Mouse (Mus musculus) yolk sac, embryonic 10.5 days (tissue): ENCODE results near the gene Gnpat.

ENCODE experiments used
- DNase-seq: peaks from one replicate; pipeline ENCODE4 v3.0.0-alpha.2; 2017; ENCODE audit warnings: low spot score

Gene Gnpat

GRCm38 (mm10) chr8:124862321-124863162 lies at the start of gene Gnpat, which contains the start of gene 2810004N23Rik:
Gene Gnpat (plus strand): TSS chr8:124863033.
Gene 2810004N23Rik (minus strand): TSS chr8:124863120.
- DNase-seq, result peak; percentile 94

GRCm38 (mm10) chr8:124813326-124813725 lies 49.5 kb upstream of the Gnpat start:
- no peak for DNase-seq

- no peak for DNase-seq
Observed at GRCm38 (mm10) chr8:124815870-124816269, 47.0 kb upstream of the Gnpat start.

GRCm38 (mm10) chr8:124816866-124817265 lies 46.0 kb upstream of the Gnpat start:
- DNase-seq, result no peak

- DNase-seq, result no peak
Observed at GRCm38 (mm10) chr8:124817361-124817760, 45.5 kb upstream of the Gnpat start.

- DNase-seq, result no peak
Observed at GRCm38 (mm10) chr8:124819612-124820115, 43.2 kb upstream of the Gnpat start.

GRCm38 (mm10) chr8:124820125-124820524 lies 42.7 kb upstream of the Gnpat start:
- peak; percentile 42 for DNase-seq

- no peak for DNase-seq
Observed at GRCm38 (mm10) chr8:124823497-124823896, 39.3 kb upstream of the Gnpat start.

GRCm38 (mm10) chr8:124826658-124827057 lies 36.2 kb upstream of the Gnpat start:
- no peak for DNase-seq

GRCm38 (mm10) chr8:124827387-124827786 lies 35.4 kb upstream of the Gnpat start:
- peak; percentile 50 for DNase-seq

- DNase-seq, result no peak
Observed at GRCm38 (mm10) chr8:124828561-124829240, 34.1 kb upstream of the Gnpat start.

GRCm38 (mm10) chr8:124830050-124830449 lies 32.8 kb upstream of the Gnpat start:
- DNase-seq, result no peak

GRCm38 (mm10) chr8:124831531-124831930 lies 31.3 kb upstream of the Gnpat start:
- no peak for DNase-seq

- no peak for DNase-seq
Observed at GRCm38 (mm10) chr8:124831941-124832340, 30.9 kb upstream of the Gnpat start.

GRCm38 (mm10) chr8:124833430-124834205 lies 29.2 kb upstream of the Gnpat start:
- DNase-seq, result no peak

GRCm38 (mm10) chr8:124835848-124836247 lies 27.0 kb upstream of the Gnpat start:
- DNase-seq, result no peak

GRCm38 (mm10) chr8:124836273-124836672 lies 26.6 kb upstream of the Gnpat start:
- DNase-seq, result no peak

GRCm38 (mm10) chr8:124836907-124837306 lies 25.9 kb upstream of the Gnpat start:
- DNase-seq, result no peak

- DNase-seq, result no peak
Observed at GRCm38 (mm10) chr8:124837956-124838355, 24.9 kb upstream of the Gnpat start.

- peak; percentile 78 for DNase-seq
Observed at GRCm38 (mm10) chr8:124839371-124839770, 23.5 kb upstream of the Gnpat start.

GRCm38 (mm10) chr8:124840900-124841299 lies 21.9 kb upstream of the Gnpat start:
- no peak for DNase-seq

GRCm38 (mm10) chr8:124841775-124842174 lies 21.1 kb upstream of the Gnpat start:
- DNase-seq, result no peak
